Mouse (Mus musculus) limb, embryonic 14.5 days (tissue): ENCODE results near the gene Cyb5r4. TPM values are rescaled to one million over a fixed set of nuclear protein-coding genes. Genes with fewer than 3 reads are reported as not detected.

Experiments
- ATAC-seq: fragments of 200-750 bp; cut with Nextera tagmentation; 2 replicates; pipeline ENCODE4 v1.8.0; 2017; ENCODE audit warnings: low read depth, moderate number of reproducible peaks, moderate TSS enrichment; ENCODE audit not compliant: low FRiP score
- DNase-seq: peaks from one replicate; pipeline ENCODE4 v3.0.0-alpha.2; 2015; ENCODE audit warnings: low spot score
- H3K27ac ChIP-seq: fragments of 300-500 bp; sonication (generic); replicated peaks from 2 replicates; pipeline ENCODE4 v1.5.1; 2014; ENCODE audit warnings: low read depth, mild to moderate bottlenecking, low read length, moderate library complexity, mixed read lengths
- H3K27me3 ChIP-seq: fragments of 300-500 bp; sonication (generic); 2 replicates; pipeline ENCODE4 v1.6.1; 2014; ENCODE audit warnings: low read length, mixed read lengths; ENCODE audit not compliant: control insufficient read depth, insufficient read depth
- H3K36me3 ChIP-seq: fragments of 300-500 bp; sonication (generic); 2 replicates; pipeline ENCODE4 v1.6.1; 2014; ENCODE audit warnings: mild to moderate bottlenecking, low read length, moderate library complexity, mixed read lengths; ENCODE audit not compliant: control insufficient read depth, insufficient read depth
- H3K4me1 ChIP-seq: fragments of 300-500 bp; sonication (generic); 2 replicates; pipeline ENCODE4 v1.6.1; 2014; ENCODE audit warnings: antibody characterized with exemption, low read length, mixed read lengths; ENCODE audit not compliant: control insufficient read depth, insufficient read depth
- H3K4me2 ChIP-seq: fragments of 300-500 bp; sonication (generic); replicated peaks from 2 replicates; pipeline ENCODE4 v1.6.1; 2014; ENCODE audit warnings: low read depth, mild to moderate bottlenecking, low read length, moderate library complexity; ENCODE audit not compliant: severe bottlenecking
- H3K4me3 ChIP-seq: fragments of 300-500 bp; sonication (generic); replicated peaks from 2 replicates; pipeline ENCODE4 v1.5.1; 2014; ENCODE audit warnings: low read length
- H3K9ac ChIP-seq: fragments of 300-500 bp; sonication (generic); 2 replicates; pipeline ENCODE4 v1.6.1; 2014; ENCODE audit warnings: mild to moderate bottlenecking, low read depth, low read length, moderate library complexity; ENCODE audit not compliant: severe bottlenecking
- H3K9me3 ChIP-seq: fragments of 300-500 bp; sonication (generic); 2 replicates; pipeline ENCODE4 v1.6.1; 2016; ENCODE audit warnings: low read length; ENCODE audit not compliant: control insufficient read depth
- POLR2A ChIP-seq: fragments of 200-500 bp; IDR thresholded peaks from 2 replicates; pipeline ENCODE4 v1.8.0; 2012; ENCODE audit warnings: inconsistent platforms, mild to moderate bottlenecking, moderate library complexity, borderline replicate concordance; ENCODE audit not compliant: insufficient read depth, insufficient read length; ENCODE audit errors: extremely low read depth
- WGBS: fragments of 180-500 bp; shearing (Covaris S2); extraction: QIAGEN DNeasy Blood & Tissue Kit; methylation state at CpG from one replicate; pipeline ENCODE4 v1.1.7; 2014; 5-methylcytosine and 5-hydroxymethylcytosine counted together
- polyA plus RNA-seq, 2 experiments: library from polyadenylated mRNA; depleted of rRNA in 1 of 2; stranded (reverse) in 1 of 2; unstranded in 1 of 2; fragments of >200 nt; fragmentation: Nextera tagmentation in 1 of 2; extraction: Ambion mirVana in 1 of 2; gene quantifications; 2 replicates each; pipeline versions ENCODE4 v1.2.1 to v1.2.3; 2012 to 2014

Cyb5r4 gene
- polyA plus RNA-seq, 2 experiments: 17.7 to 43.0 TPM

DNA sequence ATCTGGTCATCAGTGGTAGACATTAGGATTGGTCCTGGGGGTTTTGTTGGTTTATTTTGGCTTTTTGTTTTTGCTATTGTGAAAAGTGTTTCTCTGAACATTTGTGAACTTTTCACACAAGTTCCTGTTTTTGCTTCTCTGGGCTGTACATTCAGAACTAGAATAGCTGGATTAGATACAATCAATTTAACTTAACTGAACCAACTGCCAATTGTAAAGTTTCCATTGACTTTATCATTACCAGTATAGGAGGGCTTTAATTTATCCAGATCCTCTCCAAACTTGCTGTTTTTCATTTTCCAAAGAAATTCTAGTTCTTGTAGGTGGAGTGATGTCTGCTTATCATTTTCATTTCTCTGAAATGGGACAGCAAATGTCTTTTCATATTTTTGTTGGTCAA, 32.0 kb upstream of the Cyb5r4 start:
- Histone ChIP-seq H3K27ac (no peak overlapping the region), H3K4me1 (no peaks in the 10 kb centered on the region), H3K27me3 (no peaks in the 10 kb centered on the region), H3K4me2 (no peak overlapping the region), H3K9ac (no peak overlapping the region), H3K4me3 (no peak overlapping the region), H3K9me3 (no peaks in the 10 kb centered on the region), H3K36me3 (no peaks in the 10 kb centered on the region)
- DNase-seq: no peak
- no peak for ATAC-seq
- TF ChIP-seq POLR2A: no peak

DNA sequence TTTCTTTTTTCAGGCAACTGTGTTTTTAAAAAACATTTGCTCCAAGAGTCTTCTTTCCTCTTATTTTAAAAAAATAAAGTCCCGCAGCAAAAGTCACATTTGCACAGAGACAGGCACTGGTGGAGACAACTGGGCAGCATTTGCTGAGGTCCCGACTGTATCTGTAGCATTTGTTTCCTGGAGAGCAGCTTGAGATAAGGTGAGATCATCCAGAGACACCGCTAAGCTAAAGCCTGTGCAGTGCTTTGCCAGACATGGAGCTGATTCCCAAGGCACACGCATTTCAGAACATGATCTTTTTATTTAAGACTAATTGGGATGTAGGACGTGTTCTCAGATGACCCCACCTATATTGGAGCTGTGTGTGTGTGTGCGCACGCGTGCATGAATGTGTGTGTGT, 30.1 kb upstream of the Cyb5r4 start:
- Histone ChIP-seq H3K9me3 (no peaks in the 10 kb centered on the region), H3K27ac (no peak overlapping the region), H3K4me3 (no peak overlapping the region), H3K9ac (no peak overlapping the region), H3K36me3 (no peaks in the 10 kb centered on the region), H3K27me3 (no peaks in the 10 kb centered on the region), H3K4me2 (no peak overlapping the region), H3K4me1 (no peaks in the 10 kb centered on the region)
- DNase-seq: no peak
- ATAC-seq: no peak
- no peak for TF ChIP-seq POLR2A
- WGBS: 78% methylated on average over 8 of the region's 8 CpGs

DNA sequence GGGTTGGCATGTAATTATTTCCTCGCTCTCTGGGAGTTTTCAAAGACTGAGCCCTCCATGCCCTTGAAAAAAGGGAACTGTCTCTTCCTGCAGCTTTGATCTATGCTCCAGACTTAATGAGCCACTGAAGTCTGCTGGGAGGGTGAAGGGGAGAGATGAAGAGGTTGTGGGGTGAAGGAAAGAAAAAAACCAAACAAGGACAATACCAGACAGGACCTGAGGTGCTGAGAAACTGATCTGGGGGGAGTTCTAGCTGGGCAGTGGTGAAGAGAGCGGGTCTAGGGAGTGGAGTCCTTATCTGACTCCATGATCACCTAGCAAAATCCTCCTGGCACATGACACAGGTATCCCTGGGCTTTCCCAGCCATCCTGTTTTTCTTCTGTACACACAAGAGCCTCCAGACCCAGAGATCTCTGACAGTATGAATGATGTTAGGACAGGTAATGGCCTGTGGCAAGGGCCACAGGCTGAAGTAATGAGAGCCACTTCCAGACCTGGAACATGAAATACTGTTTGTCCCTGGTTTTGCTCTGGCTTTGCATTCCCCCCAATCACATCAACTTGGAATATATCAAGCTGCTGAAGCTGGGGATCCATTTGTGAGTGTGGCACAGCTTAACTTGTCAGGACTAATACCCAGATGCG, 24.6 kb upstream of the Cyb5r4 start:
- ATAC-seq: no peak
- H3K36me3 ChIP-seq: no peaks in the 10 kb centered on the region
- H3K27ac ChIP-seq: no peak overlapping the region
- 41% methylated on average over 3 of the region's 3 CpGs for WGBS
- no peaks in the 10 kb centered on the region for H3K9me3 ChIP-seq
- no peak for DNase-seq
- no peak for TF ChIP-seq POLR2A
- H3K9ac ChIP-seq: no peak overlapping the region
- H3K4me3 ChIP-seq: no peak overlapping the region
- H3K4me2 ChIP-seq: no peak overlapping the region
- no peaks in the 10 kb centered on the region for H3K4me1 ChIP-seq
- no peaks in the 10 kb centered on the region for H3K27me3 ChIP-seq

DNA sequence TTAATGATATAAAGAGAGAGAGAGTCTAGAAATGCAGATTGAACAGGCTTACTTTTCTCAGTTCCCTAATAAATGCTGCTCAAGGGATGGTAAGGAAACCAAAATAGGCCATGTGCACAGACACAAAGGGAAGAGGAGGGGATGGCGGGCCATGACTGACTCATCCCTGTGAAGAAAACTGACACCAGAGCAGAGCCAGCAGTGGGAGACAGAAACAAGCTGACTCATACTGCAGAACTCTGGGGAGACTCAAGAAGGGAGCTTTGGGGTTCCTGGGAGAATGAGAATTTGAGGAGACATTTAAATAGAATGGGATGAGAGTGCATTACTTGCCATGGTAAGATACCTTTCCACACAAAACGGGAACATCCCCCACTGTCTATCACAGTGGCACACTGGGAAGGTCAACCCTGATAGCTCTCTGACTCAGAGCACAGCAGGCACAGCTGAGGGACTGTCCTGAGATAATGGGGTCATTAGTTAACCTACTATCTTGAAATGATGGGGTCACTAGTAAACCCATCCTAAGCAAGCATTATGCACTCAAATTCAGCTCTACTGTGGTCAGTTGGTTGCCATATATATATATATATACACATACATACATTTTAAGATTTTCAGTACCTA, 21.7 kb upstream of the Cyb5r4 start:
- H3K9ac ChIP-seq: no peak overlapping the region
- H3K27me3 ChIP-seq: no peaks in the 10 kb centered on the region
- DNase-seq (no peak), ATAC-seq (no peak)
- H3K4me3 ChIP-seq: no peak overlapping the region
- H3K9me3 ChIP-seq: no peaks in the 10 kb centered on the region
- H3K27ac ChIP-seq: no peak overlapping the region
- H3K36me3 ChIP-seq: no peaks in the 10 kb centered on the region
- no peak for TF ChIP-seq POLR2A
- WGBS: 75% methylated on average over 2 of the region's 2 CpGs
- H3K4me1 ChIP-seq: no peaks in the 10 kb centered on the region
- no peak overlapping the region for H3K4me2 ChIP-seq

DNA sequence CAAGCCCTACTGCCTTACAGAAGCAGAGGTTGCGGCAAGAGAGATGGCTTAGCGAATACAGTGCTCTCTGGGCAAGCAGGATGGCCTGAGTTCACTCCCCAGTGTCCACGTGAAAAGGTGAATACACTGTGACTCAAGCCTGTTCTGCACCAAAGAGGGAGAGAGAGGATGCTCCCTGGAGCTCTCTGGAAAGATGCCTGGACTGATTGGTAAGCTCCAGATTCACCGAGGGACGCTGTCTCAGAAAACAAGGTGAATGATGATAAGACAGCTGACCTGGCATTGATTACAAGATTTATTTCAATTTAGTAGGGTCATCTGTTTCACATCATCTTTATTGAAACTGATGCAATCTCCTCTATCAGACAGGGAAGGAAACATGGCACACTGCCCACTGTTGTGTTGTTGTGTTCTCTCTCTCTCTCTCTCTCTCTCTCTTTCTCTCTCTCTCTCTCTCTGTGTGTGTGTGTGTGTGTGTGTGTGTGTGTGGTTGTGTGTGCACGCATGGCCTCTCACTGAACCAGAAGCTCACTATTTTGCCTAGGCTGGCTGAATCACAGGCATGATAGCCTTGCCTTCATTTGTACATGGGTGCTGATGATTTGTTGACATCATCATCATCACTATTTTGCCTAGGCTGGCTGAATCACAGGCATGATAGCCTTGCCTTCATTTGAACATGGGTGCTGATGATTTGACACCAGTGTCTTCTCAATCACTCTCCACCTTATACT, 16.9 kb upstream of the Cyb5r4 start:
- ATAC-seq: no peak
- H3K9me3 ChIP-seq: no peaks in the 10 kb centered on the region
- 65% methylated on average over 6 of the region's 6 CpGs for WGBS

More for the DNA sequence above, 16.9 kb upstream of the Cyb5r4 start:
- TF ChIP-seq POLR2A: no peak
- no peak overlapping the region for H3K27ac ChIP-seq
- no peaks in the 10 kb centered on the region for H3K36me3 ChIP-seq
- DNase-seq: no peak
- no peaks in the 10 kb centered on the region for H3K4me1 ChIP-seq
- no peak overlapping the region for H3K4me2 ChIP-seq
- no peaks in the 10 kb centered on the region for H3K27me3 ChIP-seq
- H3K9ac ChIP-seq: no peak overlapping the region
- H3K4me3 ChIP-seq: no peak overlapping the region
